Mouse (Mus musculus) midbrain, embryonic 12.5 days (tissue): ENCODE measurements at regions not wholly inside any gene's neighbourhood (a gene's known extent, or its start where the extent isn't known, plus 50 kb on each side); places are given as distances from the start of the nearest gene placed in this dataset.

Experiments
- ATAC-seq: fragments of 200-750 bp; cut with Nextera tagmentation; 2 replicates; pipeline ENCODE4 v1.8.0; 2017; ENCODE audit warnings: low read depth, moderate TSS enrichment, moderate library complexity; ENCODE audit not compliant: low FRiP score
- H3K27ac ChIP-seq: fragments of 300-500 bp; sonication (generic); replicated peaks from 2 replicates; pipeline ENCODE4 v1.5.1; 2016; ENCODE audit warnings: mild to moderate bottlenecking
- H3K27me3 ChIP-seq: fragments of 300-500 bp; sonication (generic); 2 replicates; pipeline ENCODE4 v1.6.1; 2016; ENCODE audit warnings: mild to moderate bottlenecking
- H3K36me3 ChIP-seq: fragments of 300-500 bp; sonication (generic); 2 replicates; pipeline ENCODE4 v1.6.1; 2016
- H3K4me1 ChIP-seq: fragments of 300-500 bp; sonication (generic); 2 replicates; pipeline ENCODE4 v1.6.1; 2016
- H3K4me2 ChIP-seq: fragments of 300-500 bp; sonication (generic); replicated peaks from 2 replicates; pipeline ENCODE4 v1.6.1; 2016; ENCODE audit warnings: mild to moderate bottlenecking, moderate library complexity
- H3K4me3 ChIP-seq: fragments of 300-500 bp; sonication (generic); 2 replicates; pipeline ENCODE4 v1.5.1; 2016; ENCODE audit warnings: mild to moderate bottlenecking
- H3K9ac ChIP-seq: fragments of 300-500 bp; sonication (generic); replicated peaks from 2 replicates; pipeline ENCODE4 v1.6.1; 2016; ENCODE audit warnings: mild to moderate bottlenecking, moderate library complexity
- H3K9me3 ChIP-seq: fragments of 300-500 bp; sonication (generic); 2 replicates; pipeline ENCODE4 v1.6.1; 2016; ENCODE audit warnings: mild to moderate bottlenecking
- WGBS: fragments of 180-500 bp; shearing (Covaris S2); methylation state at CpG from one replicate; pipeline ENCODE4 v1.1.7; 2016; 5-methylcytosine and 5-hydroxymethylcytosine counted together

DNA sequence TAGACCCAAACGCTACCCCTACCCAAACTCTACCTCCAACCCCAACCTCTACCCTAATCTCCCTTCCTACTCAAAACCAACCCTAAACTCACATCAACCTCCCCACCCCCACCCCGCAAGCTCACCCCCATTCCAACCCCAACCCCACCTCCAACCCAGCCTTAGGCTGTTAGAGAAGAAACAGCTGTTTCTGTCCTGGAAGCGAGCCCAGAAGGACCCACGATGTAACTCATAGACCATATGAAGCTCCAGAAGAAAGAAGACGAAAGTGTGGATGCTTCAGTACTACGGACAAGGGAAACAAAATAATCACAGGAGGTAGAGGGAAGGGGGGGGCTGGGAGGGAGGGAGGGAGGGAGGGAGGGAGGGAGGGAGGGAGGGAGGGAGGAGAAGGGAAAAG lies 58.4 kb downstream of the Sox11 start:
- H3K27me3 ChIP-seq: no peaks in the 10 kb centered on the region
- WGBS: 96% methylated on average over 4 of the region's 6 CpGs
- no peak for ATAC-seq
- peaks cover 3% of the 10 kb centered on the region for H3K4me1 ChIP-seq
- H3K27ac ChIP-seq: no peak overlapping the region
- H3K9ac ChIP-seq: no peak overlapping the region
- H3K36me3 ChIP-seq: no peaks in the 10 kb centered on the region
- H3K4me2 ChIP-seq: no peak overlapping the region
- no peak overlapping the region for H3K4me3 ChIP-seq
- H3K9me3 ChIP-seq: no peaks in the 10 kb centered on the region

DNA sequence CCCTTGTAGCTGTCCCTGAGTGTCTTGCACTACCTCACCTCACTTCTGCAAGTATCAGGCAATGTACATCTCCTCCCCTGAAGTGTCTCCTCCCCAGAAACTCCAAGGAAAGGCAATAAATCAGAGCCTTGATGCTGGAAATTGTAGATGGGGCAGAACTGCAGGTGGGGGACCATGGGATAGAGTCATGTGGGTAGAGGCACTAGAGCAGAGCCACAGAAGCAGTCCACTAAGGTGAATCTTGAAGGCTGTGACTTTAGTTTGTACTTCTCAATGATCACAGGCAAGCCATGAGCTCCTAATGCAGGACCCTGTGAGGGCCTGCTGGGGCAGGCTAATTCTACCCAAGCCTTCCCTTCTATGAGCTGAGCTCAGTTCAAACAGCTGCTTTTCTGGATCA lies 80.4 kb downstream of the Sox11 start:
- no peaks in the 10 kb centered on the region; the same call in 1 of the 2 replicates for H3K4me1 ChIP-seq
- ATAC-seq: no peak
- H3K27me3 ChIP-seq: no peaks in the 10 kb centered on the region
- no peak overlapping the region for H3K27ac ChIP-seq
- H3K9me3 ChIP-seq: no peaks in the 10 kb centered on the region
- H3K4me2 ChIP-seq: no peak overlapping the region
- no peak overlapping the region for H3K4me3 ChIP-seq
- H3K36me3 ChIP-seq: no peaks in the 10 kb centered on the region
- no peak overlapping the region for H3K9ac ChIP-seq

DNA sequence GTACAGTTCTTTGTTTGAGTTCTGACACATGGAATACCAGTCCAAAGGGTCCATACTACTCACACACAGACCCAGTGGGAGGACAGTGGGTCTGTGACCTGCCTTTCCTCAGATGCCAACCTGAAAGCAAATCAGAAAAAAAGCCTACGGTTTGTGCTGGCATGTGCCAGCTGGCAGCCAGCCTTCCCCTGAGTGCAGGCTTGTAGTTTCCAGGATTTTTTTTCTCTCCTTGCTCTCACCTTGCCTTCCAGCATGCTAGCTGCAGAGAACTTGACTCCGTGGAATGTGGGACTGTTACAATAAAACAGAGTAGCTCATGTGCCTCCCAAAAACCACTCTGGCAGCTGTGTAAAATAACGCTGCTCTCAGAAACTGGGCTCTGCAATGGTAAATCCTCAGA lies 88.2 kb downstream of the Sox11 start:
- Histone ChIP-seq H3K27me3 (no peaks in the 10 kb centered on the region), H3K4me1 (0 out of 2 replicates have a peak, but pooled peaks cover 3% of the 10 kb centered on the region), H3K4me3 (no peak overlapping the region), H3K4me2 (no peak overlapping the region), H3K9ac (no peak overlapping the region), H3K9me3 (no peaks in the 10 kb centered on the region), H3K27ac (no peak overlapping the region), H3K36me3 (no peaks in the 10 kb centered on the region)
- 75% methylated on average over 3 of the region's 3 CpGs for WGBS
- no peak for ATAC-seq

DNA sequence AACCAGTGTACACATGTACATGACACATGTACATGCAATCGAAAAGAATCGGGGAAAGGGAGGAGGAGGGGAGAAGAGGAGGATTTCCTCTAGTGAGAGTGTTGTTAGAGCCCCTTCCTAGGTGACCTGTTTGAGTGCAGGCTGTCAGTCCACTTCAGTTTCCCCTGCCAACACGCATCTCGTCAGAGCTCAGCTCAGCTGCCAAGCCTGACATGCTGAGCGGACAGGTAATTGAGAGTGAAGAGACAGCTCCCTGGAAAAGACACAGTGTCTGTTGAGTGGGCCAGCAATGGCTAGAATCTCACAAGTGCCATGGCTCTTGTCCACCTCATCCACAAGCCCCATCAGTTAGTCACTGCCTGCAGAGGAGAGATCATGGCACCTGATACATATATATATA lies 90.9 kb downstream of the Sox11 start:
- no peak for ATAC-seq
- Histone ChIP-seq H3K9me3 (no peaks in the 10 kb centered on the region), H3K27me3 (no peaks in the 10 kb centered on the region), H3K4me1 (peaks cover 22% of the 10 kb centered on the region), H3K4me2 (no peak overlapping the region), H3K9ac (no peak overlapping the region), H3K36me3 (no peaks in the 10 kb centered on the region), H3K27ac (no peak overlapping the region), H3K4me3 (no peak overlapping the region)
- WGBS: 80% methylated on average over 5 of the region's 5 CpGs

DNA sequence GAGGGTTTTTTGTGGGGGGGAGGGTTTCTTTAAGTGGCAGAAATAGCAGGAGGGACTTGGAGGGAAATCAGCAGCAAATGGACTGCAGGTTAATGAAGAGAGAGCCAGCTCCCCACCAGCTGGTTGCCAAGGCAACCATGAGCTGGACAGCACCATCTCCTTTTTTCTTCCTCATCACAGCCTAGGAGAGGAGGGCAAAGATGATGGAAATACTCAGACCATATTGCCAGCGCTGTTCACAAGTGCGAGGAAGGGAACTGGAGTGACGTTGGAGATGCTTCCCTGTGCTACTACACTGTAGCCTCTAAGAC lies 93.9 kb downstream of the Sox11 start:
- 5% methylated on average over 3 of the region's 3 CpGs for WGBS
- no peak overlapping the region; the same call in 1 of the 2 replicates for H3K9ac ChIP-seq
- no peaks in the 10 kb centered on the region for H3K27me3 ChIP-seq
- ATAC-seq: peak; percentile 92
- H3K27ac ChIP-seq: peak overlapping the region; percentile 83
- peak overlapping the region; percentile 12; the same call in 1 of the 2 replicates for H3K4me2 ChIP-seq
- no peaks in the 10 kb centered on the region for H3K36me3 ChIP-seq
- no peak overlapping the region for H3K4me3 ChIP-seq
- no peaks in the 10 kb centered on the region for H3K9me3 ChIP-seq
- H3K4me1 ChIP-seq: peaks cover 19% of the 10 kb centered on the region

DNA sequence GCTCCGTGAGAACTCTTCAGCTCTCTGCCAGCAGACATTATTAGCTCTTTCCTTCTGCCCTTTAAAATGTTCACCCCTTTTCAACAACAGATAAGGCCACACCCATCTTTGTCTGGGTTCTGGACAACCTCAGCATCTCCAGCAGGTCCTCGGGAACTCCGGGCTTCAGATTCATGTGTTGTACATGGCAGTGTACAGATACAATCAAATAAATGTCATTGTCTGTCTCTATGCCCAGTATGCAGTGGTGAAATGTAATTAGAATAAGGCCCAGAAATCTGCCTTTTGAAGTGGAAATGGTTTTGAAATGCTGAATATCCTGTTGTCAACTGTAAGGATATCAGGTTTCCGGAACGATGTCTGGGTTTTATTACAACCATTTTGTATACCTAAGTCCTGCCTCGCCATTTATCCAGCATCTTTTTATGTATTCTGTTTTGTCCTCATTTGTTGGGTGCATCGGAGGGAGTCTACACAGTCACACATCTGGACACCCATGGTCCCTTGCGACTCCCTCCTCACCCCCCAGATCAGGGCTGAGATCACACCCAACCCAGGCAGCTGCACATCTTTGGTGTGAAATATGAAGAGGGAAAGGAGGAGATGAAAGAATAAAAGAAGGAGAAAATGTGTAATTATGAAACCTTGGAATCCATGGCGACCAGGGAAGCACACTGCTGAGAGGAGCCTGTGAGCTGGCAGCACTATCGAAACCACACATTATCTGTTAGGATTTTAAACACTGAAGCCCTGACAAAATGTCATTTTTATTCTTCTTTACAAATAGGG lies 94.4 kb downstream of the Sox11 start:
- no peak overlapping the region for H3K4me3 ChIP-seq
- peaks cover 19% of the 10 kb centered on the region for H3K4me1 ChIP-seq
- no peaks in the 10 kb centered on the region for H3K9me3 ChIP-seq
- no peaks in the 10 kb centered on the region for H3K36me3 ChIP-seq
- H3K27me3 ChIP-seq: no peaks in the 10 kb centered on the region
- H3K4me2 ChIP-seq: peak overlapping the region; percentile 12; the same call in 1 of the 2 replicates
- H3K27ac ChIP-seq: peak overlapping the region; percentile 83
- peak; percentile 72 for ATAC-seq
- H3K9ac ChIP-seq: no peak overlapping the region; the same call in none of the 2 replicates
- WGBS: 42% methylated on average over 10 of the region's 10 CpGs

DNA sequence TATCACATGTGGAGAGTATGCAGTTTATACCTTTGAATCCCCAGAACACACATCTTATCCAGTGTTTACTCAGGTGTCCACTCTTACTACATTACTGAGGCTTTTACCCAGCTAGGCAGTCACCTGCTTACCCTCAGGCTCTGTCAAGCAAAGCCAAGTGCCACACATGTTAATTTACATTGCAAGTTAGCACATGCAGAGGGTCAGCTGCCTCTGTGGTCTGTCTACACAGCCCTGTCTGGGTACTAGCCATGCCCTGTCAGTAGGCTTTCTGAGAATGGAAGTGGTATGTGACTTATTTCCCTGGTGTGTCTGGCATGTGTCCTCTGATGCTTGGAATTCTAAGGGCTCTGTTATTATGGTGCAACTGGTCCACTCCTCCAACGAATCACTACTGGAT lies 106.6 kb downstream of the Sox11 start:
- ATAC-seq: no peak
- no peak overlapping the region for H3K9ac ChIP-seq
- H3K27me3 ChIP-seq: no peaks in the 10 kb centered on the region
- H3K27ac ChIP-seq: no peak overlapping the region
- H3K36me3 ChIP-seq: no peaks in the 10 kb centered on the region
- no peak overlapping the region for H3K4me2 ChIP-seq
- no peaks in the 10 kb centered on the region for H3K4me1 ChIP-seq
- 76% methylated on average over 1 of the region's 1 CpGs for WGBS
- no peaks in the 10 kb centered on the region for H3K9me3 ChIP-seq
- H3K4me3 ChIP-seq: no peak overlapping the region

DNA sequence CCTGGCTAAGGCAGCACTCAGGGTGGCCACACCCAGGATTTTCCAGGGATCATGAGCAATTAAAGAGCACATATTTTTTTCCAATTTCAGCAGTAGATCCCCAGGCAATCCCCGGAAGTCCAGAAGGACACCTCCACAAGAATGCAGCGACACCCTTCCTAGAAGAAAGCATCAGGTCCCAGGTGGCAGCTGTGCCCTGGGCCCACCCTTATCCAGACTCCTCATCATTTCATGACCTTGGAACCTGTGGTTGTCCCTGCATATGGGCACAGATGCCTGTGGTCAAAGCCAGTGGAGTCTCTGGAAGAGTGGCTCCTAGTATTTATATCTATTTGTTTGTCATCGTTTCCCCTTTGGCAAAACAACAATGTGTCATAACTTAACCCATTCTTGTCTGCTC lies 120.8 kb downstream of the Sox11 start:
- H3K9me3 ChIP-seq: no peaks in the 10 kb centered on the region
- no peak overlapping the region for H3K4me2 ChIP-seq
- H3K27ac ChIP-seq: no peak overlapping the region
- H3K9ac ChIP-seq: no peak overlapping the region
- H3K4me3 ChIP-seq: no peak overlapping the region
- H3K36me3 ChIP-seq: no peaks in the 10 kb centered on the region
- WGBS: 94% methylated on average over 3 of the region's 3 CpGs
- H3K27me3 ChIP-seq: no peaks in the 10 kb centered on the region
- no peak for ATAC-seq
- H3K4me1 ChIP-seq: no peaks in the 10 kb centered on the region

DNA sequence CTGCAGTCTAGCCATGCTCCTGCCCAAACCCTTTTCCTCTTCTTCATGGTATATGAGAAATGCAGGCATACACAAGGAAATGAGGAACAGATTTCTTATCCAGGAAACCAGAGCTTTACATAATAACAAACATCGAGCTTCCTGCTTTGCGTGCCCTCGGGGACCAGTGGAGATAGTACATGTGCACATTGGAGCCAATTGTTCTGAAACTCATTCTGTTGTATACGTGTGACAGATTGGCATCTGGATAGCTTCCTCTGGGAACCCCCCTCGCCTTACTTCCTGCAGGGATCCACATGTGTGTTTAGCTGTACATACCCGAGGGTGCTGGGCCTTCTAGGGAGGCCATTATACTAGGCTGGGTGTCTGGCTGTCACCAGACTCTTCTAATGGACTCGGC lies 141.2 kb downstream of the Sox11 start:
- no peak for ATAC-seq

DNA sequence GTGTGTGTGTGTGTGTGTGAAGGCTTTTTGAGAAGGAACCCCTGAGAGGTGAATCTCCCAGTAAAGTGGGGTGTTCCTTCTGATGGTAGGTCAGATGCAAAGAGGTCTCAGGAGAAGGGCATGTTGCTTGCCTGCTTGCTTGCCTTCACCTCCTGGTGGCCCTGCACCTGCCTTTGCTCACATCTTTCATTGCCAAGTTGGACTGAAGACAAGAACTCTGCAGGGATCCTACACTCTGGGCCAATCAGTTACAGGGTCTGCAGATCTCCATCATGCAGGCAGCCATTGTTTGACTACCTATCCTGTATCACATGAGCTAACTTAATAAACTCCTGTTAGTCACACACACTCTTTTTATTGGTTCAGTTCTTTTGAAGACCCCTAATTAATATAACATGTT lies 148.4 kb downstream of the Sox11 start:
- H3K36me3 ChIP-seq: no peaks in the 10 kb centered on the region
- ATAC-seq: no peak
- no peak overlapping the region for H3K27ac ChIP-seq
- no peaks in the 10 kb centered on the region for H3K27me3 ChIP-seq
- no peak overlapping the region for H3K4me3 ChIP-seq
- no peaks in the 10 kb centered on the region for H3K9me3 ChIP-seq
- no peaks in the 10 kb centered on the region for H3K4me1 ChIP-seq
- H3K9ac ChIP-seq: no peak overlapping the region
- H3K4me2 ChIP-seq: no peak overlapping the region

More for the DNA sequence above, 141.2 kb downstream of the Sox11 start:
- no peaks in the 10 kb centered on the region for H3K4me1 ChIP-seq
- H3K36me3 ChIP-seq: no peaks in the 10 kb centered on the region
- no peak overlapping the region for H3K4me3 ChIP-seq
- H3K27me3 ChIP-seq: no peaks in the 10 kb centered on the region
- no peaks in the 10 kb centered on the region for H3K9me3 ChIP-seq
- WGBS: 80% methylated on average over 7 of the region's 7 CpGs
- H3K9ac ChIP-seq: no peak overlapping the region
- no peak overlapping the region for H3K27ac ChIP-seq
- H3K4me2 ChIP-seq: no peak overlapping the region

DNA sequence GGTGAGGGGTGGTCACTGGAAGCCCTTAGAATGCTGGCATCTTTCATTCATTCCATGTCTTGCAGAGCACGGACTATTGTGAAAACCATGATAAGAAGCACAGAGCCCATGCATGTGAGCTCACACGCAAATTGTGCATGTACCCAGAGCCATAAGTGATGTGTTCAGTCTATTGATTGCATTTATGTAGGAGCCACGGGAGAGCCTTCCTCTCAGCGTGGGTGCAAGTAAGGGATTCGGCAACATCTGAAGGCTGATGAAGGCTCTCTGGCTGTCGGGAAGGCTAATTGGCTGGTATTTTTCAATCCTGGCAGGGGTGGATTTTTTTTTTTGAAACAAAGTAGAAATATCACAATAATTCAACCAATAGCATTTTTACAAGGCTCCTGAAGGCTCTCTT lies 150.5 kb downstream of the Sox11 start:
- Histone ChIP-seq H3K27ac (no peak overlapping the region), H3K4me2 (no peak overlapping the region), H3K4me1 (no peaks in the 10 kb centered on the region), H3K4me3 (no peak overlapping the region), H3K9ac (no peak overlapping the region), H3K27me3 (no peaks in the 10 kb centered on the region), H3K36me3 (no peaks in the 10 kb centered on the region), H3K9me3 (no peaks in the 10 kb centered on the region)
- 79% methylated on average over 6 of the region's 6 CpGs for WGBS
- ATAC-seq: no peak

DNA sequence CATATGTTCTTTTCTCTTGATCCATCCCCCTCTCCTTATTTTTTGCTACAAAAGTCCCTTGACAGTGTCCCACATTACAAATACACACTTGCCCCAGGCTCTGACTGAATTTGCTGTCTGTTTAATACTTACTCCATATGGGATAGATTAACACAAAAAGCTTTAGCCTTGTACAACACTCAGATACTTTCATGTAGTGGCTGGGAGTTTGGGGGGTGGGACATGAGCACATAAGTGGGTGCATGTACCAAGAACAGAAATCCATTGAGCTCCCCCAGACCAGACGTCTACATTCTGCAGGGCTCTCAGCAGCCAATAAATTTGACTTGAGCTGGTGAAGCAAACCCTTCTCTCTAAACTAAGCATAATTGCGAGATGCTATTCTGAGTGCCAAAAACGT lies 154.9 kb downstream of the Sox11 start:
- Histone ChIP-seq H3K4me2 (no peak overlapping the region), H3K4me3 (no peak overlapping the region), H3K4me1 (peaks cover 13% of the 10 kb centered on the region), H3K27ac (no peak overlapping the region), H3K9me3 (no peaks in the 10 kb centered on the region), H3K27me3 (no peaks in the 10 kb centered on the region), H3K36me3 (no peaks in the 10 kb centered on the region), H3K9ac (no peak overlapping the region)
- ATAC-seq: no peak
- WGBS: 76% methylated on average over 3 of the region's 3 CpGs
